Mouse (Mus musculus) lung, postnatal 36 days (tissue): ENCODE data around the gene Ankrd13c.

Experiments
- DNase-seq: peaks from one replicate; pipeline ENCODE4 v3.0.0; 2022; ENCODE audit warnings: mixed read lengths

Gene Ankrd13c

GRCm38 (mm10) chr3:157955466-157955865 lies 8.4 kb downstream of the Ankrd13c start:
- DNase-seq: no peak

- no peak for DNase-seq
Measured at GRCm38 (mm10) chr3:157956201-157956600, 9.2 kb downstream of the Ankrd13c start.

- no peak for DNase-seq
Measured at GRCm38 (mm10) chr3:157957320-157957719, 10.3 kb downstream of the Ankrd13c start.

- no peak for DNase-seq
Measured at GRCm38 (mm10) chr3:157971151-157971550, 24.1 kb downstream of the Ankrd13c start.

GRCm38 (mm10) chr3:157973236-157973635 lies 26.2 kb downstream of the Ankrd13c start:
- DNase-seq: no peak

GRCm38 (mm10) chr3:157979619-157980018 lies 32.6 kb downstream of the Ankrd13c start:
- DNase-seq: no peak

GRCm38 (mm10) chr3:157993322-157993721 lies 46.3 kb downstream of the Ankrd13c start:
- DNase-seq: no peak

GRCm38 (mm10) chr3:157995726-157996125 lies 48.7 kb downstream of the Ankrd13c start:
- no peak for DNase-seq

GRCm38 (mm10) chr3:157998742-157999369 lies 51.8 kb downstream of the Ankrd13c start:
- DNase-seq: no peak

GRCm38 (mm10) chr3:158008647-158009046 lies 61.6 kb downstream of the Ankrd13c start:
- DNase-seq: no peak

- no peak for DNase-seq
Measured at GRCm38 (mm10) chr3:158009762-158010320, 62.8 kb downstream of the Ankrd13c start.

GRCm38 (mm10) chr3:158031371-158031925 lies 84.4 kb downstream of the Ankrd13c start:
- peak; percentile 92 for DNase-seq

- no peak for DNase-seq
Measured at GRCm38 (mm10) chr3:158032106-158032505, 85.1 kb downstream of the Ankrd13c start.

- DNase-seq: peak; percentile 13
Measured at GRCm38 (mm10) chr3:158035866-158036265, 88.8 kb downstream of the Ankrd13c start.

- peak; percentile 97 for DNase-seq
Measured at GRCm38 (mm10) chr3:158036329-158036988, 89.4 kb downstream of the Ankrd13c start, which contains the start of the genes Srsf11 and Lrrc40. TSS of gene Srsf11 (minus strand) at chr3:158036639. TSS of gene Lrrc40 (plus strand) at chr3:158036662.

- no peak for DNase-seq
Measured at GRCm38 (mm10) chr3:158038106-158038505, 91.1 kb downstream of the Ankrd13c start.

- no peak for DNase-seq
Measured at GRCm38 (mm10) chr3:158040755-158041154, 93.7 kb downstream of the Ankrd13c start.

- DNase-seq: no peak
Measured at GRCm38 (mm10) chr3:158049508-158049907, 102.5 kb downstream of the Ankrd13c start.
